Mouse (Mus musculus) liver, adult (tissue): ENCODE results near the gene Mrgprh.

Source experiments
- GATA4 ChIP-seq: IDR thresholded peaks from 2 replicates; pipeline ENCODE4 v1.6.1; 2014; ENCODE audit warnings: mild to moderate bottlenecking, low read length; ENCODE audit not compliant: insufficient replicate concordance

Mrgprh gene

DNA sequence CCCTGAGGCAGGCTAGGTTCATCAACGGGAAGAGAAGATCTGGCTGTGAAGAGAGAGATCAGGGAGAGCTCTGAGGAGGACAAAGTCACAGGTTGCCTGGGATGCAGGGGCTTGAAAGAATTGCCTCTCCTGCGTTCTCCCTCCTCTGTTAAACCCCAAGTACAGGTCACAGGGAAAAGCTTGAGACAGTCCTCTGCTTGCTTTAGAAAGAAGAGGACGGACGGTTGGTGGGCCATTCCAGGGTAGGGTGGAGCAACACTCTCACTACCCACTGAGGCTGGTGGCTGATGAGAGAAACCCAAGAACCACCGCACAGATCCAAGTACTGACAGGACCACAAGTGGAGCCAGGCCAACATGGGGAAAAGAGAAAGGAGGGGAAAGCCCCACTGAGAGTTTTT is at the start of gene Mrgprh:
TSS of gene Mrgprh (plus strand) at position 301 of the 400 bp plus-strand sequence.
- TF ChIP-seq GATA4 = no peak

DNA sequence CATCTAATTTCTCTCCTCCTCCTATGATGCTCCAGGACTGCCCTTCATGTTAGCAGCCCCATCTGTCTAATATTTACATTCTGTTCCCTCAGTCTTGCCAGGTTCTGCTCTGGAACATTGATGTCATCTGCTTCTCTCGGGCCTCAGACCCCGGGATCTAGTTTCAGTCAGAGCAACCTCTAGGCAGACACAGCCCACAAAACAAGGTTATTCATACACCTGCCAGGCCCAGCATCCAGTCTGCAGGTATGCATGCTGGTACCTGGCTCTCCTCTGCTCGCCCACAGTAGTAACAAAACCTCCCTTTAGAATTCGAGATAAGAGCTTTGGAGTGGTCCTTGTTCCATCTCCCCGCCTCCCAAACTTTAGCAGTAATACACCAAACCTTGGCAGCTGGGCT is 45.5 kb upstream of the Mrgprh start:
- no peak for TF ChIP-seq GATA4

DNA sequence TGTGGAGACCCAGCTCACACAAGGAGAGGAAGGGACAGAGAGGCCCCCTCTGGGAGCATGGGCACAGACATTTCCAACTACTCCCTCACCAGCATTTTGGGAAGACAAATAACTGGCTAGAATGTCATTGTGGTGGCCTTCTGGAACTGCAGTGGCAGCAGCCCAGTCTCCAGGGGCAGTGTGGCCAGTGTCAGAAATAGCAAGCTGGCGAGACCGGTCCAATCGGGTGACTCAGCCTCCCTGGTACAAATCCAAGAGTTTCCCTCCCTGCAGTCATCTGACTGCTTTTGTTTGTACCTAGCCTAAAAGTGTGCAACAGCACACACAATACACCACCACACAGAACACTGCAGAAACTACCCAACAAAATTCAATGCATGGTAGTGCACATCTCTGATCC is 43.6 kb upstream of the Mrgprh start:
- no peak for TF ChIP-seq GATA4

GRCm38 (mm10) chr17:12832657-12833056 is 43.2 kb upstream of the Mrgprh start:
- no peak for TF ChIP-seq GATA4

GRCm38 (mm10) chr17:12834317-12834716 is 41.5 kb upstream of the Mrgprh start:
- TF ChIP-seq GATA4 = no peak

DNA sequence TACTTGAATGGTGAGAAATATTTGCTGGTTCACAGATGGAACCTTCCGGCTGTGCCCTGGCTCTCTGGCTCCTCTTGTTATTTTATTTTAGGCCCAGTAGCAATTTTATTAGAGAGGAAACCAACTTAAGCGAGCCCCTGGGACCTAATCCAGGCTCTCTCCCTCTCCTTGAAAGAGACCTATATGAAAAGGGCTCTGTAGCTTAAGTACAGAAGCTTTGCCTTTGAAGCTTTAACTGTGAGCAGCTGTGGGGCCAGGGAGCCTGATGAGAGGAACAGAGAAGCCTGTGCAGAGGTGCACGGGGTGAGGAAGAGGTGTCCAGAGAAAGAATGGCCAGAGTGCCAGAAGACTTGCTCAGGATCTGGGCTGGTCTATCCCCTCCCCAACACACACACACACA is 41.0 kb upstream of the Mrgprh start:
- TF ChIP-seq GATA4 = no peak

DNA sequence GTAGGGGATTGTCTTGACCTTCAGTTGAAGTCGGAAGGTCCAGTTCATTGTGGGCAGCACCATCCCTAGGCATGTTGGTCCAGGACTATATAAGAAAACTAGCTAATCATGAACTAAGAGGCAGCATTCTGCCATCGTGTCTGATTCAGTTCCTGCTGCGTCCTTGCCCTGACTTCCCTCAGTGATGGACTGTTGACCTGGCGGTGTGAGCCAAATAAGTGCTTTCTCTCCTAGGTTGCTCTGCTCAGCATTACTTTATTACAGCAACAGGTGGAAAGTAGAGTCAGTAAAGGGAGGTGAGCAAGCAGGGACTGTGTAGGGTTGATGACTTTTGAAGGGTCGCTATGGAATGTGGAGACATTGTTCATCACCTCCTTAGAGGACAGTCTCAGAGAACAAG is 40.1 kb upstream of the Mrgprh start:
- TF ChIP-seq GATA4 = no peak

- no peak for TF ChIP-seq GATA4
Observed at GRCm38 (mm10) chr17:12839475-12840267, 36.2 kb upstream of the Mrgprh start.

DNA sequence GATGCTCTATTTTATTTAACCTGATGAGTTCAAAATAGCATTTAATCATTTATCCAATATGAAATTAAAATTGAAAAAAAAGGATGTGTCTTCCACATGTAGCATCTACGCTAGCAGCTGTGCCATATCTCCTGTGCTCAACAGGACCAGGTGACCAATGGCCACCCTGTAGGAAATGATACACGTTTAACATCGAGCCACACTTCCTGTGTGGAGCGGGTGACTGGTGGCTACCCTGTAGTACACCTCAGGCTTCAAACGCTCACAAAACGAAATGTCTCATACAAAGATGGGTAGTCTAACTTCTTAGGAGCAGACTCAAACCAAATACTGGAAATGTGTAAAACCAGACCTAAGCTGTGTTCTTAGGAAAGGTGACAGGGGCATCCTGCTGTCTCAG is 32.0 kb upstream of the Mrgprh start:
- TF ChIP-seq GATA4 = no peak

DNA sequence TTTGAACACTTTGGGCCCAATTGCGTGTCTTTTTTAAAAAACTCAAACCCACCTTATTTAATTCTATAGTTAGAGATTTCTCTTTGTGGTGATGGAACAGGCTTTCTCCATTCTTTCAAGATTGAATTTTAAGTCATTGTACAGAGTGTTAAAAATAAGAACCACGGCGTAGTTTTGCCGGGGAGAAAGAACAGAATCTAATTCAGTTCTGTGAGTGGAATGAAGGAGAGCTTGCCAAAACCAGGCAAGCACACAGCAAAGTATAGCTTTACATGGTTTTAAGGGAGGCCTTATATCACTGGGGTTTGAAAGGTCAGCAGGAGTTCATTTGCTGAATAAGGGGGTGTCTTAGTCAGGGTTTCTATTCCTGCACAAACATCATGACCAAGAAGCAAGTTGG is 31.3 kb upstream of the Mrgprh start:
- TF ChIP-seq GATA4 = no peak

DNA sequence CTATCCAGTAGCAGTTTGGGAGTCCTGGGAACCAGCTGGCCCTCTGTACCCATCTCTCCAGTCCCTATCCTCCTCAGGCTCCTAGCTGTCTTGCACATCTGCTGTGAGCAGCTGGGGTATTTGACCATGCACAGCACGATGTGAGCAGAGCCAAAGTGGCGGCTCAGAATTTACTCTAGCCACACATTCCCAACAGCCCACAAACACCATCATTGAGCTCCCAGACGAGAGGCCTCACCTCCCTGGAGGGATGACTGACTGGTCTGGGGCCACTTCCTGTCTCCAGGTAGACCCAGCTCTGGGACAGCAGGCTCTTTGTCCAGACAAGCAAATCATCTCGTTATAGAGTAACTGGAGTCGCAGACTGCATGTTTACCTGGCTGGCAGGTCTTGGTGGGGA is 30.0 kb upstream of the Mrgprh start:
- no peak for TF ChIP-seq GATA4

GRCm38 (mm10) chr17:12846474-12846873 is 29.4 kb upstream of the Mrgprh start:
- TF ChIP-seq GATA4 = no peak

DNA sequence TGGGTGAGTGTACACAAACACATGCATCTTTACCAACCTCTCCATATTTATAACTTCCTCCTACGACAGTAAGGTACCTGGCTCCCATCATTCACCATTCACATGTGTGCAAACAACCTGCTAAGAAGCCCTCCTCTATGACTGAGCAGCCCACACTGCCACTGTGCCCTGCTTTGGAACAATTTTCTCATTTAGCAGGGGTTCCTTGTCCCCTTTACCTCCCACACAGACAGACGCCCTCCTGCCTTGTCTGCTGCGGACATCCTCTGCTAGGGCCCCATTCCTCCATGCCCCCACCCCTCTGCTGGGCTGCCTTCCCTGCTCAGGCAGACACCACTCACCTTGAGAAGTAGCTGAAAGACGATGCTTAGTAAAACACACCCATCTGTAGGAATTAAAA is 28.1 kb upstream of the Mrgprh start:
- TF ChIP-seq GATA4 = no peak

DNA sequence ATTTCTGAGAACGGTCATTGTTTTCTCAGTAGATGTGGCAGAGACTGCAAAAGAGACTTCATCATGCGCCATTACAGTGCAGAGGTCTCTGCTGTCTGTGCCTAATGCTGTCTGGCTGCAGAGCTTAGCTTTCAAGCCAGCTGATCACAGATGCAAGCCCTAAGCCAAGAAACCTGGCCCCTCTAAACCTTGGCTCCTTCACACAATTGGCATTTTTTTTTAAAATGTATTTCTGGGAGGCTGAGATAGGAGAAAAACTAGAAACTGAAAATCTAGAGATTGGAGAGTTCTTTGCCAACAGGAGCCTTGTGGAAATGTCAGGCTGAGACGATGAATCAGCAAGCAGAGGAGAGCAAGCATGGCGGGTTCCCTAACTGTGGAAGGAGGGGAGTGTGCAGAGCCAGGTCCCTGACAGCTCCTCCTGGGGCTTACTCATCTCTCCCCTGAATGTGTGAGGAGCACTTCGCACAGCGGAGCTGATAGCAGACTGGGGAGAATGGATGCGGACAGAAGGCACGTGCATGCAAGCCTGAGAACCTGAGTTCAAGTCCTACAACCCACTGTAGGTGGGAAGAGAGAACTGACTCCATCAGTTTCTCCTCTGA is 26.0 kb upstream of the Mrgprh start:
- TF ChIP-seq GATA4 = no peak

- TF ChIP-seq GATA4 = no peak
Observed at GRCm38 (mm10) chr17:12851689-12852088, 24.1 kb upstream of the Mrgprh start.

- TF ChIP-seq GATA4 = no peak
Observed at GRCm38 (mm10) chr17:12853821-12854220, 22.0 kb upstream of the Mrgprh start.

- no peak for TF ChIP-seq GATA4
Observed at GRCm38 (mm10) chr17:12854386-12854785, 21.4 kb upstream of the Mrgprh start.
